Mouse (Mus musculus) adrenal gland, adult 2 months (tissue): ENCODE data around the gene Kprp. TPM values are rescaled to one million over a fixed set of nuclear protein-coding genes. Genes with fewer than 3 reads are reported as not detected.
"Not testable (repeated sequence)": the region's sequence is repeated elsewhere in the genome, so short reads cannot be mapped to it uniquely, and the experiment has no call there.

Experiments used
- DNase-seq: peaks from one replicate; pipeline ENCODE4 v3.0.0; 2021
- long read RNA-seq: library from polyadenylated mRNA; stranded (forward); transcript quantifications from one replicate; pipeline ENCODE4 v2.0.0, GENCODE M21; 2021
- polyA plus RNA-seq: library from polyadenylated mRNA; depleted of rRNA; stranded (reverse); fragments of >200 nt; gene quantifications from 2 replicates; pipeline ENCODE4 v1.2.3, GENCODE M21; 2012; rRNA removed
- total RNA-seq, 2 experiments: library from RNA; stranded (reverse); gene quantifications; 2 replicates each; pipeline ENCODE4 v1.2.3; 2021

Gene Kprp
- total RNA-seq: not detected
- not detected in 2 replicates for polyA plus RNA-seq
- long read RNA-seq: 0 reads

DNA sequence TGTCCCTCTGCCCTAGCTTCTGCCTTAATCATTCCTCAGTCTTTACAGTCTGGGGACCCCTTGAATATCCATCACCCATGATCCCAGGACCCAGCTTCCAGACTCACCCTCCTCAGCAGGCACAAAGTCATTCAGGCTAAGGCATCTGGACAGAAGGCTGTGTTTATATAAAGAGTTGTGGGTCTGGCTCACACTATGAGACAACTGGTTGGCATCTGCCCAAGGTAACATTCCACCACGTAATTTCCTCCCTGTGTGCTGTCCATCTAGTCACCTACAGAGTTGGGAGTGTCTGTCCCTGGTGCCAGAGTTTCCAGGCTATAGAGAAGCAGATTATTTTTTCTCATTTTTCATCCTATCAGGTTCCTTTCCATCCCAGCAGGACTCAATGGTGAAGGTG lies at the start of gene Kprp:
Kprp (minus strand) TSS at position 140 of the 400 bp plus-strand sequence.
- DNase-seq: no peak

GRCm38 (mm10) chr3:92874180-92874579 lies 47.1 kb upstream of the Kprp start:
- no peak for DNase-seq

- DNase-seq: no peak
These were observed 43.1 kb upstream of the Kprp start, which contains the start of gene 2310050C09Rik for GRCm38 (mm10) chr3:92870116-92870515. 2310050C09Rik (minus strand) TSS chr3:92870216.

GRCm38 (mm10) chr3:92851186-92851585 lies 24.1 kb upstream of the Kprp start, which contains the start of gene Lce1l:
Lce1l (minus strand) TSS chr3:92851286.
- no peak for DNase-seq

DNA sequence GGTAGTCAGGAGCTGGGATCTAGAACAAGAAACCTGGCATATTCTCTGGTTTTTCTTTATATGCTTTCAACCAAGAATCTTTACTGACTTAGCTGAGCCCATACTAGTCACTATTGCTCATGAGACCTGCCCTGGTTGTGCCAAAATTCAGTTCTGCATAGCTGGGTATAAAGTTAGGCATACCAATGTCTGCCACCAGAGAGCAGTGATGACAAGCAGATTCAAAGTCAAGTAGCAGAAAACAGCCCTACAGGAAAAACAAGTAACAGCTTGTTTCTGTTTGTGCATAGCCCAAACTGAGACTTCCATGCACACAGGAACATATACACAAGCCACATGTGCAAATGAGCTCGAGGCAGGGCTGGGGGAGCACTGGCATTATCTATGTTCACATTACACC lies 1.2 kb downstream of the Kprp start:
- no peak for DNase-seq

DNA sequence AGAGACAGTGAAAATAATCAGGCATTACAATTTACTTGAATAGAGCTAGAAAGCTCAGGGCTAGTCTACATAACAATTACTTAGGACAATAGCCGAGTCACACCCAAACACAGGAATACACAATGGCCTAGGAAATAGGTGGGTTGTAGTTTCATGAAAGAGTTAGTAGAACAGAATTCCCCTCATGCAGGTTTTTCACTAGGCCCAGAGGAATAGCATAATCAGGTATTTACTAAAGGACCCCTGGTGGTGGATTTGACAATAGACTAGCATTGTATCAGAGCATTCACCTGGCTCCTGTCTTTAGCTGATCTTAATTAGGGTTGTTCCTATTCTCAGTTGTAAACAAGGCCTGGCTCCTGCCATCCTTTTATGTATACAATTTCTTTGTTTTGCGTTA lies 11.0 kb downstream of the Kprp start:
- not testable (repeated sequence) for DNase-seq

DNA sequence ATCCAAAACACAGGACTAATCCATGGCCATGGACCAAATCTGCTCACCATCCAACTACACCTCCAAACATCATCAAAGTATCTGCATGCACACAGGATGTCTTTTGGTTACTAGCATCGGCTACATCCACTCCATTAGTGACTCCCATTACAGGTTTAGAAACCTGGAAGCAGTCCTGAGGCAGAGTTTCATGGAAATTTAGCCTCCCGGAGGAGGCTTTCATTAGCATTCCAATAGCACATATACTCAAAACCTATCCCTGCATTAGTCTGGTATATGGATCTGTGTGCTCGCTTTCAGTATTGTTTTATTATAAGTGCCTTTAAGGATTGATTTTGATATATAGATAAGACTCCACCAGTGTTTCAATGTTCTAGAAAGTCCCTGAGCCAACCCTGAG lies 11.5 kb downstream of the Kprp start:
- DNase-seq: no peak

GRCm38 (mm10) chr3:92807791-92808190 lies 19.3 kb downstream of the Kprp start, which contains the start of gene Lce1k:
Lce1k (minus strand) TSS chr3:92807891.
- DNase-seq: no peak

- DNase-seq: no peak
These were observed 36.6 kb downstream of the Kprp start, which contains the start of gene Lce1j for GRCm38 (mm10) chr3:92790414-92790813. Lce1j (minus strand) TSS chr3:92790514.

- no peak for DNase-seq
These were observed 48.2 kb downstream of the Kprp start, which contains the start of gene Lce1i for GRCm38 (mm10) chr3:92778799-92779198. Lce1i (minus strand) TSS chr3:92778899.

Other genes starting within 250 kb of the Kprp start
- gene Smcp, start 238.2 kb downstream of the Kprp start, total RNA-seq: not detected
- not detected in 2 replicates for gene Smcp, start 238.2 kb downstream of the Kprp start, polyA plus RNA-seq
- gene 2210017I01Rik, start 219.8 kb downstream of the Kprp start, total RNA-seq: not detected
- not detected in 2 replicates for gene 2210017I01Rik, start 219.8 kb downstream of the Kprp start, polyA plus RNA-seq
- not detected for gene Lce6a, start 205.6 kb downstream of the Kprp start, total RNA-seq
- gene Lce6a, start 205.6 kb downstream of the Kprp start, polyA plus RNA-seq: not detected in 2 replicates
- not detected for gene Lce1a1, start 178.9 kb downstream of the Kprp start, total RNA-seq
- gene Lce1a1, start 178.9 kb downstream of the Kprp start, polyA plus RNA-seq: 0.33 TPM in 1 of 2 replicates, not detected in the other
- gene Lce1b, start 170.3 kb downstream of the Kprp start, total RNA-seq: not detected
- gene Lce1b, start 170.3 kb downstream of the Kprp start, polyA plus RNA-seq: not detected in 2 replicates
- not detected for gene Lce1a2, start 156.9 kb downstream of the Kprp start, total RNA-seq
- not detected in 2 replicates for gene Lce1a2, start 156.9 kb downstream of the Kprp start, polyA plus RNA-seq
- gene Lce1c, start 148.0 kb downstream of the Kprp start, total RNA-seq: not detected
- gene Lce1c, start 148.0 kb downstream of the Kprp start, polyA plus RNA-seq: not detected in 2 replicates
- not detected for gene Lce1d, start 140.0 kb downstream of the Kprp start, total RNA-seq
- gene Lce1d, start 140.0 kb downstream of the Kprp start, polyA plus RNA-seq: not detected in 2 replicates
- not detected for gene Lce1e, start 118.2 kb downstream of the Kprp start, total RNA-seq
- not detected in 2 replicates for gene Lce1e, start 118.2 kb downstream of the Kprp start, polyA plus RNA-seq
- not detected for gene Lce1f, start 106.9 kb downstream of the Kprp start, total RNA-seq
- not detected in 2 replicates for gene Lce1f, start 106.9 kb downstream of the Kprp start, polyA plus RNA-seq
- gene Gm38119, start 88.2 kb downstream of the Kprp start, total RNA-seq: not detected
- not detected in 2 replicates for gene Gm38119, start 88.2 kb downstream of the Kprp start, polyA plus RNA-seq
- gene Lce1g, start 74.9 kb downstream of the Kprp start, total RNA-seq: not detected
- 0.12 TPM in 1 of 2 replicates, not detected in the other for gene Lce1g, start 74.9 kb downstream of the Kprp start, polyA plus RNA-seq
- gene Lce1h, start 62.2 kb downstream of the Kprp start, total RNA-seq: not detected
- gene Lce1h, start 62.2 kb downstream of the Kprp start, polyA plus RNA-seq: not detected in 2 replicates
- gene Lce1i, start 48.3 kb downstream of the Kprp start, total RNA-seq: not detected
- not detected in 2 replicates for gene Lce1i, start 48.3 kb downstream of the Kprp start, polyA plus RNA-seq
- gene Lce1j, start 36.7 kb downstream of the Kprp start, total RNA-seq: not detected
- gene Lce1j, start 36.7 kb downstream of the Kprp start, polyA plus RNA-seq: not detected in 2 replicates
- gene Lce1k, start 19.4 kb downstream of the Kprp start, total RNA-seq: not detected
- not detected in 2 replicates for gene Lce1k, start 19.4 kb downstream of the Kprp start, polyA plus RNA-seq
- gene Lce1l, start 24.0 kb upstream of the Kprp start, total RNA-seq: not detected
- not detected in 2 replicates for gene Lce1l, start 24.0 kb upstream of the Kprp start, polyA plus RNA-seq
- not detected for gene 2310050C09Rik, start 43.0 kb upstream of the Kprp start, total RNA-seq
- not detected in 2 replicates for gene 2310050C09Rik, start 43.0 kb upstream of the Kprp start, polyA plus RNA-seq
- gene Lce3a, start 99.0 kb upstream of the Kprp start, total RNA-seq: not detected
- not detected in 2 replicates for gene Lce3a, start 99.0 kb upstream of the Kprp start, polyA plus RNA-seq
- gene Lce3b, start 105.7 kb upstream of the Kprp start, total RNA-seq: not detected
- gene Lce3b, start 105.7 kb upstream of the Kprp start, polyA plus RNA-seq: not detected in 2 replicates
- gene Lce3c, start 117.2 kb upstream of the Kprp start, total RNA-seq: not detected
- not detected in 2 replicates for gene Lce3c, start 117.2 kb upstream of the Kprp start, polyA plus RNA-seq
- not detected for gene Lce3d, start 130.1 kb upstream of the Kprp start, total RNA-seq
- not detected in 2 replicates for gene Lce3d, start 130.1 kb upstream of the Kprp start, polyA plus RNA-seq
- not detected for gene Lce3e, start 139.8 kb upstream of the Kprp start, total RNA-seq
- not detected in 2 replicates for gene Lce3e, start 139.8 kb upstream of the Kprp start, polyA plus RNA-seq
- gene Lce3f, start 165.0 kb upstream of the Kprp start, total RNA-seq: not detected
- not detected in 2 replicates for gene Lce3f, start 165.0 kb upstream of the Kprp start, polyA plus RNA-seq
- gene Crct1, start 188.4 kb upstream of the Kprp start, total RNA-seq: not detected
- gene Crct1, start 188.4 kb upstream of the Kprp start, polyA plus RNA-seq: not detected in 2 replicates
- not detected for gene Lce1m, start 191.8 kb upstream of the Kprp start, total RNA-seq
- gene Lce1m, start 191.8 kb upstream of the Kprp start, polyA plus RNA-seq: not detected in 2 replicates
- not detected for gene Gm4858, start 241.6 kb upstream of the Kprp start, total RNA-seq
- not detected in 2 replicates for gene Gm4858, start 241.6 kb upstream of the Kprp start, polyA plus RNA-seq